Mouse (Mus musculus) large intestine, adult 2 months (tissue): ENCODE measurements around the gene Scnm1. TPM values are rescaled to one million over a fixed set of nuclear protein-coding genes. Genes with fewer than 3 reads are reported as not detected.
"Not testable (repeated sequence)": the region's sequence is repeated elsewhere in the genome, so short reads cannot be mapped to it uniquely, and the experiment has no call there.

ENCODE experiments used
- DNase-seq: peaks from one replicate; pipeline ENCODE4 v3.0.0-alpha.2; 2012; ENCODE audit warnings: low read depth, low spot score
- WGBS: fragments of 180-500 bp; shearing (Covaris S2); methylation state at CpG from one replicate; pipeline ENCODE4 v1.1.7; 2018; 5-methylcytosine and 5-hydroxymethylcytosine counted together
- polyA plus RNA-seq: library from polyadenylated mRNA; depleted of rRNA; stranded (reverse); fragments of >200 nt; gene quantifications from 2 replicates; pipeline ENCODE4 v1.2.3, GENCODE M21; 2012; rRNA removed

Gene Scnm1
- polyA plus RNA-seq, 1 experiment: 45.6 TPM

GRCm38 (mm10) chr3:95112760-95113159, 21.1 kb downstream of the Scnm1 start:
- no peak for DNase-seq
- 91% methylated on average over 1 of the region's 1 CpGs for WGBS

- no peak for DNase-seq
- WGBS: under 1% methylated on average over 53 of the region's 54 CpGs
Observed at GRCm38 (mm10) chr3:95110911-95111726, 22.7 kb downstream of the Scnm1 start, which contains the start of gene Vps72. Gene Vps72, plus strand, starts transcription at chr3:95111022.

- 57% methylated on average over 2 of the region's 2 CpGs for whole genome bisulfite sequencing
- DNase-seq: no peak
Observed at GRCm38 (mm10) chr3:95107898-95108297, 25.9 kb downstream of the Scnm1 start.

DNA sequence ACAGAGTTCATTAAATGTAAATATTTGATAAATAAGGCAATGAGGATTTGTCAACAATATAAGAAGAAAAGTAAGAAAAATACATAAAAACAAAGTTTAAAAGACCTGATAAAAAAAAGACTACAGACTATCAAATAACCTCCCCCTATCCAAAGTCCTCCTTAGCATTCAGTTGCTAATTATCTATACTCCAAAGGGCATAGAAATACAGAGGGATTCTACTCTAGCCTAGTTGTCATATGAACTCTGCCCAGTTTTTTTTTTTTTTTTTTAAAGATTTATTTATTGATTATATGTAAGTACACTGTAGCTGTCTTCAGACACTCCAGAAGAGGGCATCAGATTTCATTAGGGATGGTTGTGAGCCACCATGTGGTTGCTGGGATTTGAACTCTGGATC, 26.5 kb downstream of the Scnm1 start:
- DNase-seq: not testable (repeated sequence)

DNA sequence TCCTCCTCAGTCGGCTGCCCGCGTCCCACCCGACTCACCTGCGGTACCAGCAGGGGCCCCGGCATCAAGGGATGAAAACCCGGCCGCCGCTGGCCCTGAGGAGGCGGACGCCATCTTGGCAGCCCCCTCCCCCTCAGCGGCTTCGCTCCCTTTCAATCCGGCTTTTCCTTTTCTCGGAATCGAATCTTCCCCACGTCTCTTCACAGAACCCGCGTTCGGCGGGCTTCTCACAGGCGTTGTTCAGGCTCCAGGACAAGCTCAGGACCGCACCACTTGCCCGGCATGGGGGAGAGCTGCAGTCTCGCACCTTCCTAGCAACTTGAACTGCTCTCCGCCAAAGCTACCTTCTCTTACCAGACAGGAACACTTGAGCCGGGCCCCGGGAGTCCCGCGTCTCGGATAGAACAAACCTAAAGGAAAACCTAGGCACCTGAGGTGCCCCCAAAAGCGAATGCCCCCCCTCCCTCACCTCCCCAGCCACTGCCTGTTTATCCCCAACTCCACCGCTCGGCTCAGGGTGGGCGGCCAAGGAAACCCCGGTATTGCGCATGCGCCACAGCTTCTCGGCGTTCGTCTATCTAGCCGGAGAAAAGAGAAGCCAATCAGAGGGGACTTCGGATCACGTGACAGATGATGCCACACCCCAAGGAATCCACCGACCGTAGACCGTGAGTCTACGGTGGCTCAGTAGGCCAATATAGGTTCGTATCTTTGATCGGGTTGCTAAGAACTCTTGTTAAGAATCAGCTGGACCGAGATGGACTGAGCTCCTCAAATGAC, 27.3 kb downstream of the Scnm1 start, which contains the start of gene Pip5k1a:
TSS of gene Pip5k1a (minus strand) at position 593 of the 780 bp plus-strand sequence.
- DNase-seq: peak; percentile 99
- WGBS: 1% methylated on average over 51 of the region's 51 CpGs

DNA sequence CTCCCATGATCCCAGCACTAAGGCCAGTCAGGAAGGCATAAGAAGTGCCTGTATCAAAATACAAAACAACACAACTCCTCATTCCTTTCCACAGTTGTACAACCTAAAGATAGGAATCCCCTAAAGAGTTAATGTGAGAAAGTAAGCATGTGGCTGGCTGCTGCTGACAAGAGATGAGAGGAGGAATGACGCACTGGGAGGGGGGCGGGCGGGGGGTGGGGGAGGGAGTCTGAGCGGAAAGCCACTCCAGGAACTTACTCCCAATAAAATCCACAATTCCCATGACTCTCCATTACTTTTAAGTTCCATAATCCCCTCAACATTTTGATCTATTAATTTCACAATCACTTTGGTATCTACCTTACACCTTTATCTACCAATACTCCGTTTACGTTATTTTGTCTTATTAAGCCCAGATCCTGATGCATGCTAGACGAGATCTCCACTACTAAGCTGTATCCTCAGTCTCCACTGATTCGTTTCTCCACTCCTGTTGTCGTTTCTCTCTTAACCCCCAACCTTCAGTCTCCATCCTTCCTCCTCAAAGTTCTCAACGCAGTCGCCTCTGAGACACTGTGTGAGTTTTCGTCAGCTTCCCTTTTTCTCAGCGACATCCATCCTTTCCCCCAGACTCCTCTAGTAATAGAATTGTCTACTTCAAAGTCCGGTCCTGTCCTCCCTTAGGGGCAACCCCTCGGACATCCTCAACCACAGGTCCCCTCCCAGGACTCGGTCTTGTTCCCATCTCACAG, 28.0 kb downstream of the Scnm1 start:
- DNase-seq: no peak
- under 1% methylated on average over 16 of the region's 16 CpGs for WGBS

GRCm38 (mm10) chr3:95105121-95105520, 28.7 kb downstream of the Scnm1 start:
- no peak for DNase-seq
- 18% methylated on average over 4 of the region's 4 CpGs for WGBS

DNA sequence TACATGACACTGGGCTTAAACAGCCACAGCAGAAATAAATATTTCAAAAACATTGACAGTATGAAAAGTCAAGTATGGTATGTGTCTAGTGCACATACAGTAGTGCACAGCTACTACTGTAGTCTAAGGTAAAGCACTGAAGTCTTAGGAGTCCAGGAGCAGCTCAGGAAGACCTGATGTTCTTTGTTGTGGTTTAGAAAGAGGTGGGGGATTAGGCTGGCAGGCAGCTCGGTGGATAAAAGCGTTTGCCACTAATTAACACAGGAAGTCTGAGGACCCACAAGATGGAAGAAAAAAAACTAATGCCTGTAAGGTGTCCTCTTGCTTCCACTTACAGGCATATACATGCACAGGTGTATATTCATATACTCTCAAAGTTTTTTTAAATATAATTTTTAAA, 33.0 kb downstream of the Scnm1 start:
- no peak for DNase-seq
- 36% methylated on average over 2 of the region's 2 CpGs for WGBS

DNA sequence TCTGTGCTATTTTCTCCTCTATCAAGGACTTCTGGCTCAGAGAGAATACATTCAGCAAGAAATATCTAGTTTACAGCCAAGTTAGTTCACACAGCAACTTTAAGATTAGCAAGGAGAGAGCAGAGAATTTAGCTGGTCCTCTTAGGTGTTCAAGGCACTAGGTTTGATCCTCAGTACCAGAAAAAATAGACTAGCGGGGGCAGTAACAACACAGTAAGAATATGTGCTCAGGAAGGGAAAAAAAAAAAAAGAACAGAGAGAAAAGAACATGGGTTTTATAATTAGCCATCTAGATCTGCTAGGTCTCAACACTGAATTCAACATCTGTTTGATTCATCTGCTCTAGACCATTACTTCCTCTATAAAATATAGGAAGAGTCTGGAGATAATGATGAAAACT, 45.7 kb downstream of the Scnm1 start:
- DNase-seq: no peak
- WGBS: 97% methylated on average over 1 of the region's 1 CpGs

Other genes with a start within 250 kb of the Scnm1 start
- 281 and 331 TPM in 2 replicates for gene Psmb4, start 247.1 kb downstream of the Scnm1 start, polyA plus RNA-seq
- 74.0 and 82.8 TPM in 2 replicates for gene Selenbp1, start 201.0 kb downstream of the Scnm1 start, polyA plus RNA-seq
- gene Rfx5, start 179.9 kb downstream of the Scnm1 start, polyA plus RNA-seq: 6.2 and 12.2 TPM in 2 replicates
- gene Pi4kb, start 159.3 kb downstream of the Scnm1 start, polyA plus RNA-seq: 21.7 and 33.0 TPM in 2 replicates
- 13.3 and 19.3 TPM in 2 replicates for gene Zfp687, start 118.6 kb downstream of the Scnm1 start, polyA plus RNA-seq
- 138 and 153 TPM in 2 replicates for gene Psmd4, start 91.4 kb downstream of the Scnm1 start, polyA plus RNA-seq
- 12.1 and 15.6 TPM in 2 replicates for gene Pip5k1a, start 27.1 kb downstream of the Scnm1 start, polyA plus RNA-seq
- 38.7 and 48.3 TPM in 2 replicates for gene Vps72, start 23.0 kb downstream of the Scnm1 start, polyA plus RNA-seq
- gene Tmod4, start 9.5 kb downstream of the Scnm1 start, polyA plus RNA-seq: 0.71 and 0.73 TPM in 2 replicates
- 7.6 and 7.7 TPM in 2 replicates for gene Lysmd1, start 77 bp upstream of the Scnm1 start, polyA plus RNA-seq
- gene Tnfaip8l2, start 8.3 kb upstream of the Scnm1 start, polyA plus RNA-seq: 30.8 and 46.2 TPM in 2 replicates
- gene Sema6c, start 26.4 kb upstream of the Scnm1 start, polyA plus RNA-seq: 1.4 and 2.6 TPM in 2 replicates
- gene Gabpb2, start 83.9 kb upstream of the Scnm1 start, polyA plus RNA-seq: 9.2 and 16.1 TPM in 2 replicates
- gene Cdc42se1, start 94.7 kb upstream of the Scnm1 start, polyA plus RNA-seq: 67.2 and 80.0 TPM in 2 replicates
- 18.9 and 21.6 TPM in 2 replicates for gene Mllt11, start 98.2 kb upstream of the Scnm1 start, polyA plus RNA-seq
- gene Gm128, start 107.6 kb upstream of the Scnm1 start, polyA plus RNA-seq: 0.05 TPM in 2 replicates
- 0.24 and 0.36 TPM in 2 replicates for gene Bnipl, start 117.2 kb upstream of the Scnm1 start, polyA plus RNA-seq
- 71.9 and 82.6 TPM in 2 replicates for gene Mindy1, start 147.3 kb upstream of the Scnm1 start, polyA plus RNA-seq
- 15.7 and 18.8 TPM in 2 replicates for gene Prune1, start 148.1 kb upstream of the Scnm1 start, polyA plus RNA-seq
- 0.84 and 1.1 TPM in 2 replicates for gene Anxa9, start 173.2 kb upstream of the Scnm1 start, polyA plus RNA-seq
- 76.3 and 101 TPM in 2 replicates for gene Cers2, start 180.8 kb upstream of the Scnm1 start, polyA plus RNA-seq
- gene Setdb1, start 223.2 kb upstream of the Scnm1 start, polyA plus RNA-seq: 9.8 and 13.4 TPM in 2 replicates